Mouse (Mus musculus): ENCODE data around the gene St3gal4.

GRCm38 (mm10) chr9:35117384-35118295, 1.4 kb downstream of the St3gal4 start:
- TF ChIP-seq POLR2A (IDR thresholded peaks at IDR 0.05; ENCODE audit: insufficient read depth, low read length) (no peak), CTCF (IDR thresholded peaks at IDR 0.05; ENCODE audit: low read depth, low read length) (no peak)

All from ES-Bruce4 (cell line).